7 mouse cellular contexts compared by ENCODE assay signal in the genomic region with DNA sequence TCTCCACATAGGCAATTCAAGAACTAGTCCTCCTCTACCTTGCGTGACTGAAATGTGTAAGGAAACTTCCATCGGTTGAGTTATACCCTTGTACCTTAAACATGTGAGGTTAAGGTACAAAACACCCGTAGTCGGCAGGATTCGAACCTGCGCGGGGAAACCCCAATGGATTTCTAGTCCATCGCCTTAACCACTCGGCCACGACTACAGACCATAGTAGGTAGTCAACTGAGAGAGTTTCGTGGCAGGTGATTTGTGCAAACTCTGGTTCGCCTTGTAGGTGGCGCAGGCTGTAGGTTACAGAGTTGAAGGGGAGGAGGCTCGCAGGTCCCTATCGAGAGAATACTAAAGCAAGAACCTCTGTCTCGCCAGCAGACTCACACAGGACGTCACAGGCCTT. TPM values are rescaled to one million over a fixed set of nuclear protein-coding genes. Genes with fewer than 3 reads are reported as not detected.
DNase-seq lines count a peak whose midpoint lies in the region; ATAC-seq lines count a peak whose summit lies in the region.

No protein-coding gene starts in this region.

- intact Hi-C loops in heart, postnatal 36 days (cut with DNase I): no loop called here

- peak overlapping the region; percentile 59; the same call in 1 of the 2 replicates for H3K9ac ChIP-seq in liver, embryonic 11.5 days (ENCODE audit: low read depth, low read length)
- H3K9ac ChIP-seq in neural tube, embryonic 13.5 days: no peak overlapping the region

- no peaks in the 10 kb centered on the region for H3K36me3 ChIP-seq in liver, embryonic 11.5 days (ENCODE audit: control insufficient read depth, insufficient read depth, low read length)
- H3K36me3 ChIP-seq in neural tube, embryonic 13.5 days: no peaks in the 10 kb centered on the region

- H3K9me3 ChIP-seq in liver, embryonic 11.5 days (ENCODE audit: control insufficient read depth, low read length): no peaks in the 10 kb centered on the region
- no peaks in the 10 kb centered on the region for H3K9me3 ChIP-seq in neural tube, embryonic 13.5 days

- DNase-seq in A20 (ENCODE audit: low read depth, low spot score): peak; percentile 89
- DNase-seq in CD8-positive naive resting alpha-beta T cell, adult 2 months (ENCODE audit: low read depth in 2 of 2, low spot score in 2 of 2): peak; percentile 82
- DNase-seq in embryo, embryonic 9.5 days (ENCODE audit: extremely low spot score): peak; percentile 97
- peak; percentile 34 to 44 for DNase-seq in heart, postnatal 36 days
- DNase-seq in liver, embryonic 11.5 days (ENCODE audit: low spot score): peak; percentile 93
- DNase-seq in thymus, postnatal 4 days: peak; percentile 90

- peak; percentile 80 for ATAC-seq in liver, embryonic 11.5 days (replicated peaks; ENCODE audit: low FRiP score)
- ATAC-seq in neural tube, embryonic 13.5 days (ENCODE audit: low read depth): no peak

- H3K27ac ChIP-seq in liver, embryonic 11.5 days (ENCODE audit: low read depth, low read length): no peak overlapping the region
- H3K27ac ChIP-seq in neural tube, embryonic 13.5 days (replicated peaks): no peak overlapping the region

- H3K27me3 ChIP-seq in liver, embryonic 11.5 days (replicated peaks; ENCODE audit: control insufficient read depth, insufficient read depth, low read length): no peaks in the 10 kb centered on the region
- H3K27me3 ChIP-seq in neural tube, embryonic 13.5 days: peaks cover 23% of the 10 kb centered on the region

- peak overlapping the region; percentile 53 for H3K4me3 ChIP-seq in liver, embryonic 11.5 days (ENCODE audit: low read depth, low read length)
- 0 out of 2 replicates have a peak overlapping the region, but pooled peaks have one; percentile 8 for H3K4me3 ChIP-seq in neural tube, embryonic 13.5 days

- WGBS in liver, embryonic 11.5 days: under 1% methylated on average over 17 of the region's 17 CpGs
- 1% methylated on average over 17 of the region's 17 CpGs for WGBS in neural tube, embryonic 13.5 days

- peak overlapping the region; percentile 73 for H3K4me2 ChIP-seq in liver, embryonic 11.5 days
- peak overlapping the region; percentile 31 for H3K4me2 ChIP-seq in neural tube, embryonic 13.5 days

- peaks cover 15% of the 10 kb centered on the region; the same call in 1 of the 2 replicates for H3K4me1 ChIP-seq in liver, embryonic 11.5 days (replicated peaks; ENCODE audit: control insufficient read depth, insufficient read depth, low read length)
- H3K4me1 ChIP-seq in neural tube, embryonic 13.5 days (replicated peaks): no peaks in the 10 kb centered on the region; the same call in 1 of the 2 replicates

RNA-seq across cellular contexts. Expression of a gene that starts 7.9 kb away (rescaled TPM):
- under 1 TPM; 0.97 to 0.98 TPM for total RNA-seq in heart, postnatal 36 days (2021)
- polyA plus RNA-seq in liver, embryonic 11.5 days (2014; fragmentation: Nextera tagmentation; extraction: Ambion mirVana): 5.1 and 5.9 TPM in 2 replicates
- polyA plus RNA-seq in neural tube, embryonic 13.5 days (2015; fragmentation: Nextera tagmentation; extraction: Ambion mirVana): 16.0 and 16.3 TPM in 2 replicates

RNA-seq across cellular contexts. Expression of a gene that starts 44.0 kb away (rescaled TPM):
- total RNA-seq in heart, postnatal 36 days (2021): not detected
- not detected in 2 replicates for polyA plus RNA-seq in liver, embryonic 11.5 days (2014; fragmentation: Nextera tagmentation; extraction: Ambion mirVana)
- not detected in 2 replicates for polyA plus RNA-seq in neural tube, embryonic 13.5 days (2015; fragmentation: Nextera tagmentation; extraction: Ambion mirVana)

Comparison
In these comparisons a context has a peak if more than half of its experiments do, and no peak if none do; other contexts are left out.
1. DNase-seq: peak in every context shown above with its lines; median percentile 97 in embryo, embryonic 9.5 days; 93 in liver, embryonic 11.5 days; 90 in thymus, postnatal 4 days; 89 in A20; 82 in CD8-positive naive resting alpha-beta T cell, adult 2 months; 39 in heart, postnatal 36 days.